Mouse (Mus musculus) liver, postnatal 0 days (tissue): ENCODE results near the gene Gm11554.

Source experiments
- CTCF ChIP-seq: sonication (generic); IDR thresholded peaks from 2 replicates; pipeline ENCODE4 v1.5.1; 2016; ENCODE audit warnings: antibody characterized with exemption, low read depth
- EP300 ChIP-seq: IDR thresholded peaks from 2 replicates; pipeline ENCODE4 v1.6.1; 2016; ENCODE audit warnings: antibody characterized with exemption, low read depth, mild to moderate bottlenecking

DNA sequence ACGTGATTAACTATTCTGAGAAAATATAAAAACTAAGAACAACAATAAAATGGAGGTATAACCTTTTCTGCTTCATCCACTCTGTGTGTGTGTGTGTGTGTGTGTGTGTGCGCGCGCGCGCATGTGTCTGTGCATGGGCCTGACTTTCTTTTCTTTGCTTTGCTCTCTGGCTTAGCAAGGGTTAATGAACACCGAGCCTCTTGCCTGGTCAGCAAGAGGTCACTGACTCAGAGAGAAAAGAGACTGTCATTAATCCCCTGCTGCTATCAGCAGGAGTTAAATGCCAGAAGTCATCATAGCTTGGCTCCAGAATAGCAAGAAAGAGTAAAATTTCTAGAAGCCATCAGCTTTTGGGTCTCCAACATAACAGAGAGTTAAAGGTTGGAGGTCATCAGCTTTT is 25.8 kb downstream of the Gm11554 start:
- TF ChIP-seq CTCF (no peak), EP300 (no peak)
